Mouse (Mus musculus) left cerebral cortex, postnatal 25 days (tissue): ENCODE measurements around the gene Cstf2t. TPM values are rescaled to one million over a fixed set of nuclear protein-coding genes. Genes with fewer than 3 reads are reported as not detected.

ENCODE experiments used
- DNase-seq, 2 experiments: peaks; one replicate each; pipeline ENCODE4 v3.0.0; 2022; ENCODE audit warnings: low spot score in 2 of 2, mixed read lengths in 1 of 2
- intact Hi-C: fragments of 180-260 bp; cut with DNase I; formaldehyde crosslinking; loops from one replicate; pipeline ENCODE4 v1.15.1; 2025
- total RNA-seq, 2 experiments: library from RNA; stranded (reverse); gene quantifications; 2 replicates each; pipeline ENCODE4 v1.2.3; 2021

Gene Cstf2t
- 10 to 100 TPM; 67.5 to 73.4 TPM for total RNA-seq

DNA sequence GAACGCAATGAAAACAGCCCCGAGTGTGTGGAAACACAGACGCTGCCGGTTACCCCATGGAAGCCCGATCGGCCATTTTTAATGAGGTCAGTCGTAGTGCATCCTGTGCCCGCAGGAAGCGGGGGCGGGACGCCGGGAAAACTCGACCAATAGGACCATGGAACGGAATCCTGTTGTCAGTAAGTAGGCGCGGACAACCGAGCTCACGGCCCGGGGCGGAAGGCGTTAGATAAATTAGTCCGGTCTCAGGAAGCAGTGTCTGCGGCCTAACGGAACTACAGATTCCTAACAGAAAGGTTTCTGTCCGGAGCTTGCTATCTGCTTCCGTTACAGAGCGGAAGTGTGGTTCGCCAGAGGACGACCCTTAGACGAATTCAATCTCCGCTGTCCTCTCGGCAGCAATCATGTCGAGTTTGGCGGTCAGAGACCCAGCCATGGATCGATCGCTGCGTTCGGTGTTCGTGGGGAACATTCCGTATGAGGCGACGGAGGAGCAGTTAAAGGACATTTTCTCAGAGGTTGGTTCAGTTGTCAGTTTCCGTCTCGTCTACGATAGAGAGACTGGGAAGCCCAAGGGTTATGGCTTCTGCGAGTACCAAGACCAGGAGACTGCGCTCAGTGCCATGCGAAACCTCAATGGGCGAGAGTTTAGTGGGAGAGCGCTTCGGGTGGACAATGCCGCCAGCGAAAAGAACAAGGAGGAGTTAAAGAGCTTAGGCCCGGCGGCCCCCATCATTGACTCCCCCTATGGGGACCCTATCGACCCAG, at the start of gene Cstf2t:
Gene Cstf2t, plus strand, starts transcription at position 176 of the 768 bp plus-strand sequence.
- peak; percentile 99 to 100 for DNase-seq
- intact Hi-C loops, result loop anchor here (5.0 to 10.0 kb wide), 2 partner anchors 241 to 592 kb away; no protein-coding TSS in a partner anchor

DNA sequence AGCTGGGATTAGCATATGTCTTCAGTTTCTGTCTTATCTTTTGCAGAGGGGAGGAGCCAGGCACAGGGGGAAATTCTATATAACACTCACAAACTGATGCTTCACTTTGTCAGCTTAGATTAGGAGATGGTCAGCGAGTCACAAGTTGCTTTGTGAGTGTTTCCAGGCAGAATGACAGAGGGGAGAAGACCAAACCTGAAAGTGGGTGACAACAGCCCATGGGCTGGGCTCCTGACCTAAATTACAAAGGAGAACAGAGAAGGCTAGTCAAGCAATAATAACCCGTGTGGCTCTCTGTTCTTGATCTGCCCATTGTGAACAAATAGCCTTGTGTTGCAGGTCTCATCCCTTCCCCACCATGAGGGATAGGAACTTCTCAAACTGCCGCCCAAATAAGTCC, 43.7 kb upstream of the Cstf2t start:
- DNase-seq, result no peak
- intact Hi-C loops, result no loop called here

DNA sequence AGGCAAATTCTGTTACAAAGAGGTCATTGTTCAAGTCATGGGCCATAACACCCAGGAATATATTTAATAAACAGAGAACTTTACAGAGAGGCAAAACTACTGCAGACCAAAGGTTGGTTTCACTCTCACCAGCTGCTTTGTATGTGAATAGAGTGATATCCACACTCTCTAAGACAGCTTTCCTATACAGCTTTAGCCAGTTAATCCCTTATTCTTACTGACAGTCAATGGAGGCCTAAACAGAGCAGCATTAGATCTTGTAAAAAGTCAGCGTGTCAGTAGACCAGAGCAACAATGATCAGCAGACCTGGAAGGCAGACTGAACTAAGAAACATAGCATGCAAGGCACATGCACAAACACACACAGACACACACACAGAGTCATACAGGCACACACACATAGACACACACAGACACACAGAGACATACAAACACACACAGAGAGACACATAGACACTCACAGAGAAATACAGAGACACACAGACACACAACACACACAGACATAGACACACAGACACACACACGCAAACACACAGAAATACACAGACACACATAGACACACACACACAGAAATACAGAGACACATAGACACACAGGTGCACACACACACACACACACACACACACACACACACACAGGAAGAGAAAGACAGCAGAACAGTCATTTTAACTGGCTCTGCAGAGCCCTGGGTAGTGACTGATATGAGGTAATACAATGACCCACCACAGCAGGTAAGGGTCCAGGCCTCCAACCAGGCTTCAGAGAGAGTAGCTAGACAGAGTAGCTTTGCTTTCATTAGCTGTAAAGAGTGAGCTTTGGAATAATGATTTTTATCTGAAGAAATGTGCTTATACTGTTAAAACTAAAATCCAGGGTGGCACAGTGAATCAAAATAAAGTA, 41.4 kb upstream of the Cstf2t start:
- DNase-seq, result no peak
- intact Hi-C loops, result no loop called here

DNA sequence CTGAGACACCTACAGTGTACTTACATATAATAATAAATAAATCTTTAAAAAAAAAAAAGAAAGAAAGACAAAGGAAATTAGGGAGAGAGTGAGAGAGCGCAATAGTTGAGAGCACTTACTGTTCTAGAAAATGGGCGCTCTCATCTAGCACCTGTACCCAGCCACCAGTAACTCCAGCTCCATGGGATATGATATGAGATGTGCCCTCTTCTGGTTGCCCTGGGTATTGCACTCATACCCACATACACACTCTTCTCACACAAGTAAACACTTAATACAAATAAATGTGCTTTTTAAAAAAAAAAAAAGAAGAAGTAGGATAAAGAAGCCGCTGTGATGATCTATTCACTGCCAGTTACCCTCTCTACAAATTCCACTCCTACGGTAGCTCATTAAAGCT, 36.0 kb upstream of the Cstf2t start:
- no peak for DNase-seq
- intact Hi-C loops, result no loop called here

DNA sequence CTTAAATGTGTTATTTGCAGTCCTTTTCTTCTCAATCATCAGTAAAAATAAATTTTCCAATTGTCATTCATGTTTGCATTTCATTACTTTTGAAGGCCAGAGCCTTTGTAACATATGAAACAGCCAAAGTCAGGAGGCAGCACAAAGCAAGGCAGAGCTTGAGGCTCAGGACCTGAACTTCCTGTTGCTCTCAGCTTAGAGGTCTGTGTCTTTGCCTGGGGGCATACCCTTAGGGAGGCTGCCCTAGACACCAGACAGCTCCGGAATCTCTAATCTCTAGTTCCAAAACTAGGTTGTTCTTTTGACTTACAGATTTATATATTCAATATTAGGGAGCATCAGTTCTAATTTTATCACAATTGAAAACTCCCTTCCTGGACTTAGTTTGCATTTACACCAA, 17.9 kb upstream of the Cstf2t start:
- intact Hi-C loops, result no loop called here
- DNase-seq, result no peak

DNA sequence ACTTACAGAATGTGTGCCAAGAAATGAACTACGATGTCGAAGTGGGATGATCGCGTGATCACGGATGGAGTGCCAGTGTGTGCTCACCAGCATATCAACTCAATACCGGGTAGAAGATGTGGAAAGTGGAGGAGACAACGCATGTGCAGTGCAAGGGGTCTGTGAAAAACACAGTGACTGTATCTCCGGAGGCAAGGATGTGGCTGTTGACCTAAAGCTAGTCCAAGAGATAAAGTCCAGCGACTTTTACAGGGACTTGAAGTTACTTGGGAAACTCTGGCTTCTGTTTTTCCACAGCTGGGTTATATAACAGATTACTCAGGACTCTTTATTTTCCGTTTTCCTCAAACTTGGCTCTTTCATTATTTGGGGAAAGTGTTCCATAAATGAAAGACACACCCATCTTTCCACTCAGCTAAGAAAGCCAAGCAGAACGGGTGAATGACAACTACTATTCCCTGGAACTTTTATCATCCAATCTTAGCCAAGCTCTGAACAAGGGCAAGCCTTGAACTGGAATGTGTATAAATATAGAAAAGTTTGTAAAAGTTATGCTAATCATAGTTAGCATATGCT, 17.3 kb upstream of the Cstf2t start:
- no peak for DNase-seq
- intact Hi-C loops, result no loop called here

DNA sequence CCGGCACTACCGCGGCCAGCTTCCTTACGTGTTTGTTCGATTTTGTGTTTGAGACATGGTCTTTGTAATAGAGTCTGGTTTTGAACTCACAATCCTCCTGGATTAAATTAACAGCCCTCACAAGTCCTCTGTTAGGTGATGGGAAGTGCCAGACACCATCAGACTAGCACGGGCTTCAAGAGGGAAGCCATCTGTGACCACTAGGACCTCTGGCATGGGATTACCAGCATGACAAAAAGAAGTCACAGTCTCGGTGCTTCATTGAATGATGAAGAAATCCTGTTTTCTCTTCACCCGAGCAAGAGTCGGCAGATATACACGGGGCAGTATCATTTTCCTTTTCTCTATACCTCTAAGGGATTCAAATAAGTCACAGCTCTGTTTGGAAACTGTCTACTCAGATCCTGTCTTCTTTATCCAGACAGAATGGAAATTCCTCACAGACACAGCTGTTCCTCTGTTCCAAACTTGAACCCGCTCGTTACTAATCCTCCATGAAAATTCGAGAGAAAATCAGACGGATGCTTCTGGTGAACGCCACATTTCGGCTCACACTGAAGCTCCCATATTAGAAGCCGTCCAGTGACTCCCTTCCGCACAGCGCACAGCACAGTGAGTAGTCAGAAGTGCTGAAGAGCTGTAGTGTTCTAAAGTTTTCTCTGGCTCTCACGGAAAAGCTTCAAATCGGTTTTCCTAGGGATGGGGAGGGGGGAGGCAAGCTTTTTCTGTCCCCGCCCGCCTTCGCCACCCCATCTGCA, 8.5 kb upstream of the Cstf2t start:
- DNase-seq, result peak in 1 of 2 experiments; percentile 31
- intact Hi-C loops, result no loop called here

DNA sequence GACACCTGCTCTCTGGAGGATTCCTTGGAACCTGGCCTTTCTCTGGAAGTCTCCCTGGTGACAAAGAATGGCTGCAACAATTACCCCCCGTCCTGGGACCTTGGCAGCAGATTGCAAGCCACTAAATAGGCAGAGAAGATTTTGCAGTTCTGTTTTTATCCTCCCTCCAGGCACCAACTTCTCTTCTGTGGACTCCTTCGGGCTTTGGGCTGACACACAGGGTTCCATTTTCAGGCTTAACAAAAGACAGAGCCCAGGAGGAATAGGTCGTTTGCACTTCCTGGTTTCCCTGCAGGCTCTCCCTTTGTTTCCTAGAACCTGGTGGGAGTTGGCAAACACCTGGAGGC, 7.9 kb upstream of the Cstf2t start:
- intact Hi-C loops, result no loop called here

DNA sequence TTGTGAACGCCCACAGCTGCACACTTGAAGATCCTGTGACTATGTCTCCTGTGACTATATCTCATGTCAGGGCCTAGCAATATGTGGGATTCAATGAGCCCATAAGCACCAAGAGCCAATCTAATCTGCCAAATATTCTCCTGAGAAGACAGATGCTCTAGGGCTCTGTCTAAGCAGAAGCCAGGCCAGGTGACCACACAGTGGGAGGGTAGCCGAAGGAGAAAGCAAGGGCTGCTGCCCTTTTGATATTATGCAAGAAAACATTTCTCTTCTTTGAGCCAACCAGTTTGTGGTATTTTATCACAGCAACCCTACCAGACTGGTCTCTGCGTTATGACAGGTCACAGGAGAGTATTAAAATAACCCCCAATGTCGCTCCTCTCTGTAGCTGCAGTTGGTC, 6.5 kb upstream of the Cstf2t start:
- DNase-seq, result no peak
- intact Hi-C loops, result no loop called here

More for the DNA sequence above, 7.9 kb upstream of the Cstf2t start:
- DNase-seq, result no peak

DNA sequence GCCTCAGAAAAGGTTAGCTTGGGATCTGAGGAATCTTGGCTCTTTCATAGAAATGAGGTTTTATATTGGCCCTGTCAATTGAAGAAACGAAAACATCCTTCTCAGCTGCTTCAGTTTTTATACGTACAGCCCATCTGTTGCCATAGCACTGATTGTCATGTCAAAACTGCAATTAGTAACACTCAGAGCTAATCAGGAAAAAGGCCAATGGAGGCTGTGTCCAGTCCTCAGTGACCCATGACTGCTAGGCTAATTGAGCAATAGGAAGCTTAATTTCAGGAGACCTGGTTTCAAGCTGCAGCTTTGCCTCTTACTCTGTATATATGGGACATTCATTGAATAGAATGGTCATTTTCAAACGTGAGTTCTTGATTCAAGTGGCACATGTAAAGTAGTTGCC, 4.4 kb upstream of the Cstf2t start:
- no peak for DNase-seq
- intact Hi-C loops, result loop anchor here (2.0 kb wide), 1 partner anchor 71 kb away; no protein-coding TSS in a partner anchor

DNA sequence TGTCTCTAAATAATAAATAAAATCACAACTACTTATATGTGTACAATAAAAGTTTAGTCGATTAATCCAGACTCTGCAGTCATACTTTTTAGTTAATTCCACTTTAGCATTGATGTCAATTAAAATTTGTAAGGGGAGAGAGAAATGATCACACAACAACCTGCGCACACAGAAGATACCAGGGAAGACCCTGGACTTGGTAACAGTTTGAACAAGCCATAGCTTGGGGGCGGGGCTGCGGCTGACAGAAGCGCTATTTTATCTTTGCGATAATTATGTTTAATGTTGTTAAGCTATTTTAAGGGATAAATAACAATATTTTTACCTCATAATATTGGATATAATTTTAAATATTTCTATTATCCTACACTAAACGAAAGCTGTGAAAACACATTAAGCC, 411 bp upstream of the Cstf2t start:
- no peak for DNase-seq
- intact Hi-C loops, result loop anchor here (5.0 to 10.0 kb wide), 2 partner anchors 240 to 593 kb away; no protein-coding TSS in a partner anchor

DNA sequence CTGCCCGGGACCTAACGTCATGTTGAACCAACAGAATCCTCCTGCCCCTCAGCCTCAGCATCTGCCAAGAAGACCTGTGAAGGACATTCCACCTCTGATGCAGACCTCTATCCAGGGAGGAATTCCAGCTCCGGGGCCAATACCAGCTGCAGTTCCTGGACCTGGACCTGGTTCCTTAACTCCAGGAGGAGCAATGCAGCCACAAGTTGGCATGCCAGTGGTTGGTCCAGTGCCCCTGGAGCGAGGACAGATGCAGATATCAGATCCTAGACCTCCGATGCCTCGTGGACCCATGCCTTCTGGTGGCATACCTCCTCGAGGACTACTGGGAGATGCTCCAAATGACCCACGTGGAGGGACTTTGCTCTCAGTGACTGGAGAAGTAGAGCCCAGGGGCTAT, 1.1 kb downstream of the Cstf2t start:
- DNase-seq, result no peak
- intact Hi-C loops, result loop anchor here (5.0 to 10.0 kb wide), 2 partner anchors 241 to 591 kb away; no protein-coding TSS in a partner anchor

DNA sequence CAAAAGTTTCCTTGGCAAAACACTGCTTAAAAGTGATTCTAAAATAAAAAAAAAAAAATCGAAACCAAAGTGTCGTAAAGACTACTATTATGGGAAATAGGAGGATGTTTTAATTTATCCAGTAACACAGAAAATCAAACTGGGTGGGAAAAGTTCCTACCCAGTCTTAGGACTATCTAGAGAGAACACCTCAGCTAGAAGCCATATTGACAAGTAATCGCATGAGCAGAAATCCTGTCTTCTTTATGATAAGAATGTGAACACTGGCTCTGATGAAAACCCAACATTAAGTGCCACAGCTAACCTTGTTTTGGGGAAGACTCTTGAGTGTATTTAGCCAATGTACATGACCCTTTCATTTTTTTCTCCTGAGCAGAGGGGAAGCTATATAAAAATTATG, 15.2 kb downstream of the Cstf2t start:
- intact Hi-C loops, result no loop called here
- DNase-seq, result no peak

DNA sequence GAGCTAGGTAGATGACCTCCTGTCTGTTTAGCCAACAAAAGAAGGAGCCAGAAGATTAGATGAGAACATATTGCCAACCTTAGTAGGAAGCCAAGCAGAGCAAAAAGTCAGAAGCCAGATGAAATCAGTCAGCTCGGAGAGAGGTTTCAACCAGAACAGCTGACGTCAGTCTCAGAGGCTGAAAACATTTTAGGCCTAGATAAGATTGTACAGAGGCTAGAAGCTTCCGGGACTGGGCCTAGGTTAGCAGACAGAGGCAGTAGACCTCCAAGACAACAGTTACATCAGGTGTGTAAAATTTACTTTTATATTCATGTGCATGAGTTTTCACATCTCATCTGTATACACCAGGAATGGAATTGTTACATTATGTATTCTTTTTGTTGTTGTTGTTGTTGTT, 16.7 kb downstream of the Cstf2t start:
- DNase-seq, result no peak
- intact Hi-C loops, result no loop called here

DNA sequence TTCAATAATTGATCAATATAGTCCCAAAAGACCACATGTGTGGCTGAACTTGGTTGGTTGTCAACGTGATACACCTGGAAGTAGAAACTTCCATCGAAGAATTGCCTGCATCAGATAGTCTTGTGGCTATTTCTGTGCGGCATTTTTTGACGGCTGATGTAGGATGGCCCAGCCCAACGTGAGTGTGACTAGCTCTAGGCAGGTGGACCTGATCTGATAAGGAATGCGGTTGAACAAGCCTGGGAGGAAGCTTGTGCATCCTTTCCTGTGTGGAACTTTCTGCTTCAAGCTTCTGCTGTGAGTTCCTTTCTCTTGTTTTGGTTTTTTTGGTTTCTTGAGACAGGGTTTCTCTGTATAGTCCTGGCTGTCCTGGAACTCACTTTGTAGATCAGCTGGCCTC, 22.1 kb downstream of the Cstf2t start:
- intact Hi-C loops, result no loop called here
- no peak for DNase-seq

DNA sequence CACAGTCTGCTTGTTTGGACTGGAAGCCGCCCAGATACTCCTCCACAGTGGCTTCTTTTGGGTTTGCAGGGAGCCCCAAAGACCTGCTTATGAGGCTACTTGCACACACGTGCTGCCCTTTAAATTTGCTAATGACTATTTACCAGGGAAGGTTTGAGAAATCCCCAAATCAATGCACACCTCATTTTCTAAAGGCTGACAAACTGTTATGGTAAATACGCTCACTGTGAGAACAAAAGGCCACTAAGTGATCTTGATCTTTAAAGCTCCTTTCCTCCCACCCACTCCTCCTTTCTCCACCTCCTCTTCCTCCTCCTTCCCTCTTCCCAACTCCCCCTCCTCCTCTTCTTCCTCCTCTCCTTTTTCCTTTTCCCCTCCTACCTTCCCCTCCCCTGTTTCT, 23.4 kb downstream of the Cstf2t start:
- DNase-seq, result no peak
- intact Hi-C loops, result no loop called here

DNA sequence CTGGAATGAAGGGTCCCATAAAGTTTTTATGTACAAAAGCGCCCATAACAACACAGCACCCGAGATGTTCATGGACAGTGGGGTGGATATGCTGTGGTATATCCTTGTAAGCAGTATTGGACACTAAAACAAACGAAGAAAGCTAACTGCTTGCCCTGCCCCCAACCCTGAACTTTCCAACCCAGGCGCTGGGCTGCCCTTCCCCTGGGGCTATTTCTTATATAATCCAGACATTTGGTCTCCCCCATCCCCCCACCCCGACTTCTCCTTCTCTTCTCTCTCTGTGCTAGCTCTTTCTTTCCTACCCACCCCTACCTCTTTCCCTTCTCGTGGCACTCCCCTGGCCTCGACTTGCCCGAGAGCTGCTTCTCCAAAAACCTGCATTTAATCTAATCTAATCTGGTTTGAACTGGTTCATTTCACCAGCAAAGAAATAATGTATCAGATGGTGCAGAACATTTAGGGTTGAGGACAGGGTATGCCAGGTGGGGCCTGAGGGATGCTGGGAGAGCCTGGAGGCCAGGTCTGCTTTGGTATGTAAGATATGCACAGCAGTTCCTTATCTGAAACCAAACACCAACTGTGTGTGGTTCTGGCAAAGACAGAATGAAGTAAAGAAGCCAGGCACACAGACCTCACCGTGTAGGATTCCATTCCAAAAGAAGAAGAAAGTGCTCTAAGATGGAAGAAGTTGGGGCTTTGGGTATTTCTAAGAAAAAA, 24.4 kb downstream of the Cstf2t start:
- intact Hi-C loops, result no loop called here
- no peak for DNase-seq

DNA sequence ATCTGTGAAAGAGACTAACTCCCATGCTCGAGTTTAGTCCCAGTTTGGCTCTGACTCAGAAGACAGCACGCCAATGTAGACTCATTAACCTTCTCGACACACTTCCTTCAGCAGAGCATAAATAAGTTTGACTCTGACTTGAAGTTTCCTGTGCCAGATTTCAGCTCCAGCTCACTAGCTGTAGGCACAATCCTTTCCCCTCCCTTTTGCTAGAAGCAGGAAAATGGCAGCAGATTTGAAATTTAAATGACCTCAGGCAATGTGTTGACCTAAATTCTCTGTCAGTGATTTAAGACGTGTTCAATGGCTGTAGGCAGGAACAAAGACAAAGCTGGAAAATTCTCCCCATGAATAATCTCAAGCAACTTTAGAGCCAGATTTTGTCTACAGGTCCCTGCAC, 32.1 kb downstream of the Cstf2t start:
- intact Hi-C loops, result no loop called here
- DNase-seq, result peak; percentile 8 to 80

DNA sequence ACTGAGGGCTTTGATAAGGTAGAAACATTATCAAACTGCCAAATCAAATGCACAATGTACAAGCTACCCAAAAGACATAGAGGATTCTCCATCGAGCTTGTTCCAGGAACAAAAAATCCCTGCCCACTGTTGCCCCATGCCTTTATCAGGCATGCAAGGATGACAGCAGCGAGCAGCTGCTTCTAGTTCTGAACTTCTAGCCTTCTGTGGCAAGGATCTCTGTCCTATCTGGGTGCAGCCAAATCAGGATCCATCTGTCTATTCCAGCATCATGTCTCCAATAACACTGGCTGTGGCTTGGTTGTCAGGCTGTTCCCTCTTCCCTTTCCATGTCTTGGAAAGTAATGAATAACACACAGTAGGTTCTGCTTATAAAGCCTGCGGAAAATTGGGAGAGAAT, 42.0 kb downstream of the Cstf2t start:
- intact Hi-C loops, result no loop called here
- DNase-seq, result no peak
